Mouse (Mus musculus) kidney, embryonic 15.5 days (tissue): ENCODE results near the gene Mrpl20. TPM values are rescaled to one million over a fixed set of nuclear protein-coding genes. Genes with fewer than 3 reads are reported as not detected.

Experiments used
- ATAC-seq: fragments of 200-750 bp; cut with Nextera tagmentation; replicated peaks from 2 replicates; pipeline ENCODE4 v1.8.0; 2017; ENCODE audit warnings: moderate TSS enrichment; ENCODE audit not compliant: low FRiP score
- H3K27ac ChIP-seq: fragments of 300-500 bp; sonication (generic); 2 replicates; pipeline ENCODE4 v1.5.1; 2015; ENCODE audit warnings: mild to moderate bottlenecking, inconsistent platforms
- H3K27me3 ChIP-seq: fragments of 300-500 bp; sonication (generic); 2 replicates; pipeline ENCODE4 v1.6.1; 2015; ENCODE audit warnings: inconsistent platforms
- H3K36me3 ChIP-seq: fragments of 300-500 bp; sonication (generic); 2 replicates; pipeline ENCODE4 v1.6.1; 2015; ENCODE audit warnings: inconsistent platforms
- H3K4me1 ChIP-seq: fragments of 300-500 bp; sonication (generic); 2 replicates; pipeline ENCODE4 v1.6.1; 2015; ENCODE audit warnings: inconsistent platforms
- H3K4me2 ChIP-seq: fragments of 300-500 bp; sonication (generic); 2 replicates; pipeline ENCODE4 v1.6.1; 2015; ENCODE audit warnings: moderate library complexity, mild to moderate bottlenecking, inconsistent platforms
- H3K4me3 ChIP-seq: fragments of 300-500 bp; sonication (generic); replicated peaks from 2 replicates; pipeline ENCODE4 v1.5.1; 2015; ENCODE audit warnings: mild to moderate bottlenecking, inconsistent platforms
- H3K9ac ChIP-seq: fragments of 300-500 bp; sonication (generic); 2 replicates; pipeline ENCODE4 v1.6.1; 2015; ENCODE audit warnings: mild to moderate bottlenecking, inconsistent platforms
- H3K9me3 ChIP-seq: fragments of 300-500 bp; sonication (generic); replicated peaks from 2 replicates; pipeline ENCODE4 v1.6.1; 2016; ENCODE audit warnings: inconsistent platforms
- WGBS: fragments of 180-500 bp; shearing (Covaris S2); methylation state at CpG from one replicate; pipeline ENCODE4 v1.1.7; 2015; ENCODE audit warnings: mixed read lengths; 5-methylcytosine and 5-hydroxymethylcytosine counted together
- polyA plus RNA-seq: library from polyadenylated mRNA; unstranded; fragments of >200 nt; fragmentation: Nextera tagmentation; extraction: Ambion mirVana; gene quantifications from 2 replicates; pipeline ENCODE4 v1.2.1, GENCODE M21; 2015

The Mrpl20 gene
- polyA plus RNA-seq: 217 and 226 TPM in 2 replicates

DNA sequence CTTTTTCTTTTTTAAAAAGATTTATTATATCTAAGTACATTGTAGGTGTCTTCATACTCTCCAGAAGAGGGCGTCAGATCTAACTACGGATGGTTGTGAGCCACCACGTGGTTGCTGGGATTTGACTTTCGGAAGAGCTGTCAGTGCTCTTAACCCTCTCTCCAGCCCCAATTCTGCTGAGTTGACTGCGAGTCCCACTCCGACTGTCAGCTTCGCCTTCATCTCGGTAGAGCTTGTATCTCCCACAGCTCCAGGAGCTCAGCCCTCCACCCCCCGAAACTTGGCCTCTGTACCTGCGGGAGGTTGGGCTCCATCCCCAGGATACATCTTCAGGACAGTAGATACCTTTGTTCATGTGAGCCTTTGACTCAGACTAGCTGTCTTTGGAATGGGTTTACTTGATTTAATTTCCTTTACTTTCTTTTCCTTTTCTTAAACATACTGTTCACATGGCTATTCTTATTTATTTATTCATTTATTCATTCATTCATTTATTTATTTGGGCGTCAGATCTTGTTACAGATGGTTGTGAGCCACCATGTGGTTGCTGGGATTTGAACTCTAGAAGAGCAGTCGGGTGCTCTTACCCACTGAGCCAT lies at the start of gene Mrpl20:
Gene Mrpl20, plus strand, starts transcription at position 138 of the 599 bp plus-strand sequence.
- Histone ChIP-seq H3K27ac (peak within 1 kb of the TSS; percentile 79), H3K4me2 (peak within 1 kb of the TSS; percentile 74), H3K36me3 (peaks cover 28% of the 10 kb centered on the region), H3K9me3 (no peaks in the 10 kb centered on the region), H3K4me1 (peaks cover 21% of the 10 kb centered on the region), H3K27me3 (no peaks in the 10 kb centered on the region), H3K4me3 (peak within 1 kb of the TSS; percentile 83), H3K9ac (peak within 1 kb of the TSS; percentile 89)
- peak; percentile 26 for ATAC-seq
- WGBS: 8% methylated on average over 12 of the region's 12 CpGs

DNA sequence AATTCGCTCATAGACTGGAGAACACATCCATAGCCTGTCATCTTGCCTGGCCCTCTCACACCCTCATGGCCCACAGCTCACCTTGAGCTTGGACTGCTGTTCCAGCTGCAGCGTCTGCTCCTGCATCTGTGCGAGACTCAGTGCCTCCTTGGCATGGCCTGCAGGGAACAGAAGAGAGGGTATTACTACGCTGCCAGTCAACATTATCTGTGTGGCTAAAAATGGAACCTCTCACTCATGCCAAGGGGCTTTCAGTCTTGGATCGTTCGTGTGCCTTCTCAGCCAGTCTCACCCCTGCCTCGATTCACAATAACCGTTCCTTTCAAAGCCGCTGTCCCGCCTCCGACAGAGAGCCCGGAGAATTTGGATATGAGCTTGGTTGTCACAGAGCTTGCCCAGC lies 45.7 kb upstream of the Mrpl20 start:
- Histone ChIP-seq H3K9ac (no peak overlapping the region), H3K27ac (no peak overlapping the region), H3K36me3 (peaks cover 55% of the 10 kb centered on the region), H3K4me1 (peaks cover 29% of the 10 kb centered on the region), H3K4me3 (no peak overlapping the region), H3K27me3 (no peaks in the 10 kb centered on the region), H3K4me2 (no peak overlapping the region), H3K9me3 (no peaks in the 10 kb centered on the region)
- no peak for ATAC-seq
- WGBS: 96% methylated on average over 12 of the region's 12 CpGs

DNA sequence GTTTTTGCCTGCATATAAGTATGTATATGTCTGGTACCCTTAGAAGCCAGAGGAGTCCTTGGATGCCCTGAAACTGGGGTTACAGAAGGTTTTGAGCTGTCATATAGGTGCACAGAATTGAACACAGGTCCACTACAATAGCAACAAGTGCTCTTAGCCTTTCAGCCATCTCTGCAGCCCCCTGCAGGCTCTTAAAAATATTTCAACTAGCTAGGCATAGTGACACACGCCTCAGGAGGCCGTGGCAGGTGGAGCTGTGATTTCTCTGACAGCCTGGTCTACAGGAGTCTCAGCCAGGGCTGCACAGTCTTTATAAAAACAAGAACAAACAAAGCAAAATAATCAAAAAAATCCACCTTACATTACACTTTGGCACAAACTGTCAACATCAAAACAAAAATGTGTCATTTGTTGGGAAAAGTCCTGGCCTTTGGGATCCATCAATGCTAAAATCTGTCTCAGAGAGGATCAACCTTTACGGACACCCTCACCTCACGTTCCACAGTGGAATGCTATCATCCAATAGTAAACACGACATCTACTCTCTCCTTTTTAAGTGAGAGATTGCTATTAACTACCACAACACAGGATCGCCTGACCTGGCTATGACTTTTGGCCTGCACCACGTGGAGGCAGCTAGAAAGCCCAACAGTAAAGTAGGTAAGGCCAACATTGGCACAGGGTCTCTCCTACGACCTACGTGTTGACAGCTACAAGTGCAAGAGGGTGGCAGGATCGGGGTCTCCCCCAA lies 42.6 kb upstream of the Mrpl20 start:
- H3K27ac ChIP-seq: peak overlapping the region; percentile 82

DNA sequence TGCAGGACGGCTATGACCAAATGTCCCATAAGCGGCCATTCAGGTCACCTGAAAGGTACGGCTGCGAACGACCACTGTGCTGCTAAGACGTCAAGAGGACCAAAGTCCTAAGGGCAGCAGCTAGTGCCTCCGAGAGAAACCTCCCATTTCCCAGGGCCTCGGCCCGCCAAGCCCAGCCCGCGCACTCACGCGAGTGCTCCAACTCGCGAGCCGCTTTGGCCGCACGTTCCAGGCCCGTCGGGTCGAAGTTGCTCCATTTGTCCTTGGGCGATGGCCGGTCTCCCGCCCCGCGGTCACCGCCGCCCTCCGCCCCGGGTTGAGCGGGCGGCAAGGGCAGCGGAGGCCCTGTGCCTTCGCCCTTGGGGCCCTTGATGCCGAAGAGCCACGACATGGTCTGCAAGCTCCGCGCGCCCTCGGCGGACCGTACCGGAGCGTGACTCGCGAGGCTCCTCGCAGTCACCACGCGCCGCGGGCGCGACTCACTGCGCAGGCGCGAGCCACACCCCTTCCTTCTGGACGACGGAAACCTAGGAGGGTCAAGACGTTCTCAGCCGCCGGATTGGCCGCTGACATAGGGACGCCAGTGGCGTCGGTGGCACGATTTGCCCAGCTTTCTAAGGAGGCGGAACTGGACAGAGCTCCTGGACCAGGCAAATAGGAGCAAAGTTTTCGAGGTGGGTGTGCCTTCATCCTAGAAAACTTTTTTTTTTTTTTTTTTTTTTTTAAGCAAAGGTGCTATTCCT lies 41.9 kb upstream of the Mrpl20 start, which contains the start of gene Atad3a:
Gene Atad3a, minus strand, starts transcription at position 481 of the 743 bp plus-strand sequence.
- peaks cover 32% of the 10 kb centered on the region for H3K4me1 ChIP-seq
- H3K27ac ChIP-seq: peak within 1 kb of the TSS; percentile 82
- H3K36me3 ChIP-seq: peaks cover 20% of the 10 kb centered on the region
- no peaks in the 10 kb centered on the region for H3K27me3 ChIP-seq
- peak; percentile 97 for ATAC-seq
- WGBS: under 1% methylated on average over 58 of the region's 68 CpGs
- peak within 1 kb of the TSS; percentile 71 for H3K4me3 ChIP-seq
- no peaks in the 10 kb centered on the region for H3K9me3 ChIP-seq
- H3K4me2 ChIP-seq: peak within 1 kb of the TSS; percentile 94
- H3K9ac ChIP-seq: peak within 1 kb of the TSS; percentile 69

More for the DNA sequence above, 42.6 kb upstream of the Mrpl20 start:
- peaks cover 28% of the 10 kb centered on the region for H3K36me3 ChIP-seq
- WGBS: 3% methylated on average over 10 of the region's 10 CpGs
- ATAC-seq: no peak
- H3K4me1 ChIP-seq: peaks cover 32% of the 10 kb centered on the region
- H3K4me3 ChIP-seq: peak overlapping the region; percentile 71
- no peaks in the 10 kb centered on the region for H3K27me3 ChIP-seq
- H3K9ac ChIP-seq: peak overlapping the region; percentile 68
- H3K9me3 ChIP-seq: no peaks in the 10 kb centered on the region
- peak overlapping the region; percentile 94 for H3K4me2 ChIP-seq

DNA sequence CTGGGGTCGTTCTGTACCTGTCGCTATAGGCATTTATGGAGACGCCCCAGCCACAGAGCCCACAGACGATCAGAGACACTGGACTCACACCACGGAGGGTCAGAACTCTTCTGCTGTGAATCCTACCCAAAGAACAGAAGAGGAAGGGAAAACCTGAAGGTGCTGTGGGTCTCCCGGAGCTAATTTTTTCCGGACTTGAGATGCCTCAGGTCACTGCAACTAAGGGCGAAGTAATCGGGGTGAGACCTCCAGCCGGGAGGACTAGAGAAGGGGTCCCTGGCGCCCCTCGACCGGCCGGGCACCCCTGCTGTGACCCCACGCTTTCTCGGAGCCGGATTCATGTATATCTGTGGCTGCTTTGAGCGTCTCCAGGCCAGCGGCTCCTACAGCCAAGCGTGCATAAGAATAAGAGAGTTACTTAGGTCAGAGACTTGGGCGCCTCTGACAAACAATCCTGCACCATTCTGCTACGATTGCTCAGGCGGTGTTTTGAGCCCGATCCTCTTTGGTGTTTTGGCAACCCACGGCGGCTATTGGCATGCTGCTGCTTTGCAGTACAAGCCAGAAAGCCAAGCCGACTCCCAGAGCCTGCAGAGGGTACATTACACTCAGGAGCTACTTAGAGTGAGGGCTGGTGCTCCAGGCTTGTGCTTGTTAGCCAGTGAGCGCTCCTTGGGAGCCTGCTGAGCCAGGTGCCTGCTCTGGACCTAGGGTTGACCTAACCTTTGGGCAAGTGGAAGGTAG lies 41.1 kb upstream of the Mrpl20 start:
- H3K9me3 ChIP-seq: no peaks in the 10 kb centered on the region
- peak; percentile 9; the same call in 1 of the 2 replicates for ATAC-seq
- H3K4me3 ChIP-seq: peak overlapping the region; percentile 71
- H3K36me3 ChIP-seq: peaks cover 13% of the 10 kb centered on the region
- H3K27me3 ChIP-seq: no peaks in the 10 kb centered on the region
- H3K4me2 ChIP-seq: peak overlapping the region; percentile 94
- peak overlapping the region; percentile 73 for H3K27ac ChIP-seq
- peaks cover 32% of the 10 kb centered on the region for H3K4me1 ChIP-seq
- peak overlapping the region; percentile 69 for H3K9ac ChIP-seq
- WGBS: 2% methylated on average over 28 of the region's 28 CpGs

DNA sequence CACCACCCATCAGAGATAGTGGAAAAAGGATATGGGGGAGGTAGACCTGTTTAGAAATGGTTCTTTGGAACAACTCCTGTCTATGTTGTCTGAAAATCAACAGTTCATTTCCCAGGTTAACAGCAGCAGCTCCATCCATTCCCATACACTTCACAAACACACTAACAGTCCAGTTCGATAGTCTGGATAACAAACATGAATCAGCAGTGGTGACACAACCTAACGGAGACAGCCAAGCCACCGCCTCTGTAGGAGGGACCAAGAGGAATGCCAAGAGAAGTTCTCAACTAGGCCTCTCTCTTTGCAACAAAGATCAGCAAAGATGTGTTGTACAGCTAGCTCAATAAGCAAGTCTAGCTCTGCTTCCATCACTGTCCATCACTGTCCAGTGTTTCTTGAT lies 40.3 kb upstream of the Mrpl20 start:
- Histone ChIP-seq H3K9ac (no peak overlapping the region), H3K4me2 (0 out of 2 replicates have a peak overlapping the region, but pooled peaks have one; percentile 94), H3K27ac (no peak overlapping the region), H3K4me1 (peaks cover 32% of the 10 kb centered on the region), H3K9me3 (no peaks in the 10 kb centered on the region), H3K27me3 (no peaks in the 10 kb centered on the region), H3K36me3 (peaks cover 4% of the 10 kb centered on the region), H3K4me3 (no peak overlapping the region)
- WGBS: 81% methylated on average over 3 of the region's 3 CpGs
- ATAC-seq: no peak

DNA sequence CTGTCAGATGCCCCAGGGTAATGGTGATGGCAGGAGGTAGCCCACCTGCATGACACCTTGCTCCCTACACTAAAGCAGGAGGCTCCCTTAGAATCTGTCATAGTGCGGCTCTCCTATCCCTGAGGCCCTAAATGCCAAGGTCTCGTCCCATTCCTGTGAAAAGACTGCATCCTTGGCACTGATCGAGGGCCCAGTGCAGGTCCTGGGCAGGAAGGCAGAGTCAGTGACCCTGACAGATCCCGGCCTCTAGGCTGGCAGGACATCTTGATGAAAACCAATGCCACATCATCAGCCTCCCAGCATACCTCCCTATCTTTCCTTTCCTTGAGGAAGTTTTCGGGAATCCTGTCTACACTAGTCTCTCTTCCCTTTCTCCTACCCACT lies 33.2 kb upstream of the Mrpl20 start:
- no peak for ATAC-seq
- Histone ChIP-seq H3K27ac (peak overlapping the region; percentile 85), H3K27me3 (peaks cover 25% of the 10 kb centered on the region), H3K4me3 (peak overlapping the region; percentile 60), H3K4me1 (peaks cover 40% of the 10 kb centered on the region), H3K4me2 (peak overlapping the region; percentile 92), H3K36me3 (no peaks in the 10 kb centered on the region), H3K9me3 (no peaks in the 10 kb centered on the region), H3K9ac (peak overlapping the region; percentile 79)
- WGBS: 66% methylated on average over 5 of the region's 5 CpGs

DNA sequence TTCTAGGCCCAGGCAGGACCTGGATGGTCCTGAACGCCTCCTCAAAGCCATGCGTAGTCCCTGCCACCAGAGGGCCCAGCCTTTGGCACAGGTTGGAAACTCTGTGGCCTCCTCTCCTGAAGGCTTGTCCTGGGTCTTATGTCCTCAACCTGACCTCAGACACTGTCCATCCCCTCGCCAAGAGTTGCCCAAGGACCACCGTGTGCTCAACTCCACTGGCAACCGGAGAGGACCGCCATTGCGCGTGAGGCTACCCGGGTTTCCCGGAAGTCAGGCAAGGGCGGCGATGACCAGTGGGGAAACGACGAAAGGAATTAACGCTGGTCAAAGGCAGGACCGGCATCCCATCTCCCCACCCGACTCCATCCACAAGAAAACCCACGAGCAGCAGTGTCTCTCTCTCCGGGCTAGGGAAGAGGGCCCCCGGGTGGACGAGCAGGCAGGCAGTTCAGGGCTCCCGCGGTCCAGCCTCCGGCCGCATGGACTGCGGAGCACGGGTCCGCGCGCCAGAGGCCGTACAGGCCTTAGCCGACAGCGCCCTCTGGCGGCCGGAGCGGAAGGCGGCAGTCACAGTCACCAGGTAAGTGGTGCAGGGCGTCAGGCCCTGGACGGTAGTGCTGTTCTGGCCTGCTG lies 32.7 kb upstream of the Mrpl20 start:
- Histone ChIP-seq H3K4me2 (peak overlapping the region; percentile 92), H3K9ac (peak overlapping the region; percentile 79), H3K4me1 (peaks cover 45% of the 10 kb centered on the region), H3K9me3 (no peaks in the 10 kb centered on the region), H3K36me3 (no peaks in the 10 kb centered on the region), H3K27me3 (peaks cover 29% of the 10 kb centered on the region), H3K27ac (peak overlapping the region; percentile 85), H3K4me3 (peak overlapping the region; percentile 60)
- peak; percentile 92 for ATAC-seq
- under 1% methylated on average over 39 of the region's 39 CpGs for WGBS

DNA sequence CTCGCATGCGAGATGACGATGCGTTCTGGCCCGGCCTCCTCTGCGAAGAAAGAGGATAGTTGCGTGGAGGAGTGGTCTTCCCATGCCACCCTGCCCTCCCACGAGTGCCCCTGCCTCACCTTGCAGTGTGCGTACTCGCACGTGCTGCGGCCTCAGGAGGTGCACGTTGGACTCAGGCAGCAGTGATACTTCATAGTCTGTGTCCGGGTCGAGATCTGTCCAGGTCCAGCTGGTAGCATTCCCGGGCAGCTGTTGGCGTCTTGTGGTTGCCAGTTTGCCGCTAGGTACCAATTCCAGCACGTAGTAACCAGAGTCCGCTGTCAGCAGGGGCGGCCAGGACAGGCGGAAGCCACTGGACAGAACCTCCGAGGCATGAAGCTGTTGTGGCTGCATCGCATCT lies 32.1 kb upstream of the Mrpl20 start:
- Histone ChIP-seq H3K4me2 (peak overlapping the region; percentile 92), H3K9me3 (no peaks in the 10 kb centered on the region), H3K9ac (peak overlapping the region; percentile 79), H3K27me3 (peaks cover 35% of the 10 kb centered on the region), H3K36me3 (no peaks in the 10 kb centered on the region), H3K4me3 (peak overlapping the region; percentile 60), H3K4me1 (peaks cover 51% of the 10 kb centered on the region), H3K27ac (no peak overlapping the region)
- 37% methylated on average over 23 of the region's 24 CpGs for WGBS
- ATAC-seq: peak; percentile 5; the same call in 1 of the 2 replicates

DNA sequence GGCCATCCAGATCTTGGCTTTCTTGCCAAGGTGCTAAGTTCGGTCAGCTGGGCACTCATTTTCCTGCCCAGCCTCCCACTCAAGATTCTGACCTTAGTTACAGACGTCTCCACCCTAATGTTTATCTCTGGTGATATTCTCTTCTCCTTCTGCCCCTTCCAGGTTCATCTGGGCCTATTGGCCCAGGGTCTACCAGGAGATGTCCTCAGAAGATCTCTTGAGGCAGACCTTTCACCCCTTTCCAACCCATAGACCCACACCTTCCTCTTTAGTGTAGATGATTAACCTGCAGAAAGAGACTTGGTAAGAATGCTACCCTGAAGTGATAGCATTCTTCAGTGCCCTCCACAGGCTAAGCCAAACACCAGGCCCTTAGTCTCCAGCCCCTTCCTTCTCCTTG lies 31.0 kb upstream of the Mrpl20 start:
- no peak overlapping the region for H3K4me3 ChIP-seq
- H3K9ac ChIP-seq: no peak overlapping the region
- ATAC-seq: no peak
- no peaks in the 10 kb centered on the region for H3K36me3 ChIP-seq
- peaks cover 35% of the 10 kb centered on the region for H3K27me3 ChIP-seq
- no peak overlapping the region for H3K4me2 ChIP-seq
- H3K4me1 ChIP-seq: peaks cover 56% of the 10 kb centered on the region
- WGBS: 69% methylated on average over 2 of the region's 2 CpGs
- no peaks in the 10 kb centered on the region for H3K9me3 ChIP-seq
- no peak overlapping the region for H3K27ac ChIP-seq

DNA sequence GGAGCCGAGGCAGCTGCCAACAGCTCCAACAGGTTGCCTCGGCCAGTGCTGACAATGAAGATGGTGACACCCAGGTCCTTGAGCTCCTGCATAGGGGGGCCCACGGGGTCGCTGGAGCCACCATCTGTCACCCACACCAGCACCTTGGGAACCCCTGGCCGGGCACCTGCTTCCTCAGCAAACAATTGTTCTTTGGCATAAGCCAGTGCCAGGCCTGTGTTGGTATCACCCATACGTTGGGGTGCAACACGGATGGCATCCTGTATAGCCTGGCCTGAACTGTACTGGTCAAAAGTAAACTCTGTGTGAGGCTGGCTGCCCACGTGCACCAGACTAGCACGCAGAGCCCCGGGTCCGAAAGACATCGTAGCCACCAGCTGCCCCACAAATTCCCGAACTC lies 29.9 kb upstream of the Mrpl20 start:
- Histone ChIP-seq H3K27me3 (peaks cover 35% of the 10 kb centered on the region), H3K36me3 (no peaks in the 10 kb centered on the region), H3K27ac (no peak overlapping the region), H3K4me2 (no peak overlapping the region), H3K9me3 (no peaks in the 10 kb centered on the region), H3K4me3 (no peak overlapping the region), H3K4me1 (peaks cover 63% of the 10 kb centered on the region), H3K9ac (no peak overlapping the region)
- WGBS: 90% methylated on average over 13 of the region's 13 CpGs
- ATAC-seq: no peak
